Mouse (Mus musculus): Measurements from ENCODE around the gene Ifngr1. TPM values are rescaled to one million over a fixed set of nuclear protein-coding genes. Genes with fewer than 3 reads are reported as not detected.
A peak's percentile ranks its signal among the peaks of the same experiment; 100 is the strongest.
"Not testable (repeated sequence)": the region's sequence is repeated elsewhere in the genome, so short reads cannot be mapped to it uniquely, and the experiment has no call there.

Ifngr1 gene
- total RNA-seq, 2 experiments from 2014 or later = 25.4 to 31.8 TPM

DNA sequence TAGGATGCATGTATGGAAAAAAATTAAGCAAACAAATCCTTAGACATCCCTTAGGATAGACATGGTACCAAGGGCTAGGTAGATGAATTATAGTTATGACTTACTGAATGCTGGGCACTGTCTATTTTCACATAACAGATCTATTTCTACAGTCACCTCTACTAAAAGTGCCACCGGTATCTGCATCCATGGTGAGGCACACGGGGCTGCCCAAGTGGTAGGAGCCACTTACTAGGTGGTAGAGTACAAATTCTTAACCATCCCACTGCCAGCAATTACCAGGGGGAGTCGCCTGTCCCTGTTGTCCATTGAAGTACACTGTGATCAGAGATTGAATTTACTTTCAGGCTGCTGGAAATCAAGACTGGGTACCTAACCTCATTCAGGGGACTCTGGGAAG, 1.5 kb downstream of the Ifngr1 start:
- Histone ChIP-seq H3K4me3 (peak overlapping the region; percentile 79), H3K27ac (peak overlapping the region; percentile 97)
- no peak for TF ChIP-seq CTCF (IDR thresholded peaks at IDR 0.05)
- no peak for DNase-seq
- intact Hi-C loops (cut with DNase I) = loop anchor here (10.0 kb wide), 1 partner anchor 578 kb away; the partner anchor contains the start of gene Tnfaip3

DNA sequence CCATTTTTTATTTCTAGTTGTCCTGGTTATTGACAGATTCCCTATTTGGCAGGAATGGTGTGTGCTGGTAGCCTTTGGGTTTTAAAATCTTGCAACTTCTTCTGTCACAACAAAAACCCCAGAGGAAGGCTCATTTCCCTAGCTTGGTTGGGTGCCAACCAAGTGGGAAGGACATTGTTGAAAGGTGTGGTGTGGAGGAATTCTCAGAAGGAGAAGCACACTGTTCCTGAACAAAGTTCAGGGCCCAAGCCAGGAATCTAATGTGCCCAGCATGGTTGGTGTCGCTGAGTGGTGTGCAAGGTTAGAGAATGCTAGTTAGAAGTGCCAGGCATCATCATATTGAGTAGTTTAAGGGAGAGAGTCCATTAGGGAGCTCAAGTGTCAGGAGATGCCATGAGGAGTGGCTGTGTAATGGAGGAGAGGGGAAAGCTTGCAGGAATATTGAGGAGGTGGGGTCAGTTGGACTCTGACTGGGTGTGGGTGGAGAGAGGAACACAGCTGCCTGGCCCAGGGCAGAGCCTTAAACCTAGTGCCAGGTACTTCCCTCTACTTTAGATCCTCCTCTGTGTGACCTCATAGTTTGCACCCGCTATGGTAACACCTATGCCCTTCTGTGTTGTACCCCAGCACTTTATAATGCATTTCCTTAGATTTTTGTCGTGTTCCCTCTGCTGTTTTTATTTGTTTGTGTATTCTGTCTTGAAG, 2.6 kb downstream of the Ifngr1 start:
- DNase-seq = peak; percentile 44
- intact Hi-C loops (cut with DNase I) = loop anchor here (10.0 kb wide), 1 partner anchor 580 kb away; the partner anchor contains the start of gene Tnfaip3
- peak overlapping the region; percentile 79 for H3K4me3 ChIP-seq
- no peak for TF ChIP-seq CTCF (IDR thresholded peaks at IDR 0.05)
- peak overlapping the region; percentile 97 for H3K27ac ChIP-seq

DNA sequence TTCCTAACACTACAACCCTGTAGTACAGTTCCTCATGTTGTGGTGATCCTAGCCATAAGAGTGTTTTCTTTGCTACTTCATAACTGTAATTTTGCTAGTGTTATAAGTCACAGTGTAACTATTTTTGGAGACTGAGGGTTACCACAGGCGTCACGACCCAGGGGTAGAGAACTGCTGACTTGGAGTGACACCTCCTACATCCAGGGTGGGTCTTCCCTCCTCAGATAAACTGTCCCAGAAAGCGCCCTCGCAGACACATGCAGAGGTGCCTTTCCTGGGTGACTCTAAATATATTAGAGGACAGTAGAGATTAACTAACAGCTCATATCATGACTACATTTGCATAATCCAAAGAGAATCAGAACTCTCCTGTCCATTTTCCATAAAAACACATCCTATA, 5.1 kb downstream of the Ifngr1 start:
- H3K4me3 ChIP-seq = peak overlapping the region; percentile 79
- peak overlapping the region; percentile 97 for H3K27ac ChIP-seq
- DNase-seq = no peak
- intact Hi-C loops (cut with DNase I) = loop anchor here (10.0 kb wide), 1 partner anchor 582 kb away; the partner anchor contains the start of gene Tnfaip3
- no peak for TF ChIP-seq CTCF (IDR thresholded peaks at IDR 0.05)

DNA sequence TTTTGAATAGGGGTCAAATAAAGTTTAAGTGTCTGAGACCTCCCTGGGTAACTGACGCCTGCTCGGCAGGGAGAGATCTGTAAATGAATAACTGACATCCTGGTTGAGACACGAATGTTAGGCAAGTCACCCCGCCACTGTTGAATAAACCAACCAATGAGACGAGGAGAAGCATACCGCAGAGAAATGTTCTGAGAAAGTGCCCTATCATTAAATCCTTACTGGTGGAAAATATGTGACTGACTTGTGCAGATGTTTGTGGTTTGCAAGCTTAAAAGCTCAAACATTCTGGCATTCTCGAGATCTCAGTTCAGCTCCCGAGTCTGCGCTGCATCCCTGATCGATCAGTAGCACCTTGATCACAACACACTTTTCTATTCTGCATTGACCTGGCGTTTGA, 6.3 kb downstream of the Ifngr1 start:
- TF ChIP-seq CTCF (IDR thresholded peaks at IDR 0.05) = no peak
- no peak for DNase-seq
- intact Hi-C loops (cut with DNase I) = loop anchor here (10.0 kb wide), 1 partner anchor 583 kb away; the partner anchor contains the start of gene Tnfaip3
- Histone ChIP-seq H3K4me3 (no peak overlapping the region), H3K27ac (no peak overlapping the region)

DNA sequence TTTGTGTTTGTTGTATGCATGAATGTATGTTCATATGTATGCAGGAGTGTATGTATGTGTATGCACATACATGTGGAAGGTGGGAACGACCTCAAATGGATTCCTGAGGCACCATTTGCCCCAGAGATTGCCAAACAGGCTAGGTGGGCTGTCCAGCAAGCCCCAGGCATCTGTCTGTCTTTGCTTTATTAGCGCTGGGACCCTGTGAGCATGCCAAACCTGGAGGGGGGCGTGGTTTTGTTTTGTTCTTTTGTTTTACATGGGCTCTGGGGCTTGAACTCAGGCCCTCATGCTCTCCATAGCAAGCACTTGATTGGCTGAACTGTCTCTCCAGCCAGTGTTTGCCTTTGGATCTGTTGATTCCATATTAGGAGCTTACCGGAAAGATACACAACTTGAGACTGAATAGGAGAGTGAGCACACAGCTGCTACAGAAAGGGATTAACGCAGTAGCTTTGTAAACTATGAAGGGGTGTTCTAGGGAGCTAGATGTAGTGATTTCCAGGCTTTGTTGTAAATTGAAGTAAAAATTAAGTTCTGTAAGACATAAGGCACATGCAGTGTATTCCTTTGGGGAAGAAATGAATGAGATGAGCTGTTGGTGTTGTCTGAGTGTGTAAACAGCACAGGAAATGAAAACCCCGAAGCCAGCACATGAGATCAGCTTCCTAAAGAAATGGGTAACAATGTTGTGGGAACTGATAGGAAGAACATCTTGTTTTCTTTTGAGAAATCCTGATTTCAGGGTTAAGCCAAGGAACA, 7.8 kb downstream of the Ifngr1 start:
- H3K27ac ChIP-seq = peak overlapping the region; percentile 63
- intact Hi-C loops (cut with DNase I) = loop anchor here (10.0 kb wide), 1 partner anchor 585 kb away; the partner anchor contains the start of gene Tnfaip3
- DNase-seq = no peak
- TF ChIP-seq CTCF (IDR thresholded peaks at IDR 0.05) = no peak
- H3K4me3 ChIP-seq = no peak overlapping the region

DNA sequence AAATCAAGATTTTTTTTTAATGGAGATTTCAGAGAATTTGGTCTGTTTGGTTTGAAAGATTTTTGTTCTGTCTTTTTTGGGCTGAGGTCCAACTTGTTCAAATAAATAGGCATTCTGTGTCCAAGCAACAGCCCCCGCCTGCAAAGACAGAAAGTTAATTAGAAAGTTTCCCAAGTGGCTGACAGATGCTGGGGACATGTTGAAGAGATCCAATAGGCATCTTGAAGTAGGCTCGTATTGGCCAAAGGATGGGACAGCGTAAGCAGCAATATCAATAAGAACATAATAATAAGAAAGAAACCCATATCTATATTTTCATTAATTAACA, 8.3 kb downstream of the Ifngr1 start:
- Histone ChIP-seq H3K27ac (peak overlapping the region; percentile 63), H3K4me3 (no peak overlapping the region)
- no peak for TF ChIP-seq CTCF (IDR thresholded peaks at IDR 0.05)
- intact Hi-C loops (cut with DNase I) = no loop called here
- no peak for DNase-seq

DNA sequence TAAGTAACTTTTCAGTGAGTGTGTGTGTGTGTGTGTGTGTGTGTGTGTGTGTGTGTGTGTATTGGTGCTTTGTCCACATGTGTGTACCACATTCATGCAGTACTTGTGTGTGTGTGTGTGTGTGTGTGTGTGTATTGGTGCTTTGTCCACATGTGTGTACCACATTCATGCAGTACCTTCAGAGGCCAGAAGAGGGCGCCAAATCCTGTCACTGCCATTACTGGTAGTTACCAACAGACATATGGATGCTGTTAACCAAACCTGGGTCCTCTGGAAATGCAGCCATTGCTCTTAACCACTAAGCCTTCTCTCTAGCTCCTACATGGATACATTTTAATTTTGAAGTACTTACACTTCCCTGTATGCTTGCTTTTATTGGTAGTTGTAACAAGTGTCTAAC, 9.8 kb downstream of the Ifngr1 start:
- TF ChIP-seq CTCF (IDR thresholded peaks at IDR 0.05) = peak; percentile 66
- intact Hi-C loops (cut with DNase I); H3K4me3 ChIP-seq: not testable (repeated sequence)
- H3K27ac ChIP-seq = peak overlapping the region; percentile 3; the same call in 1 of the 2 replicates
- peak; percentile 55 for DNase-seq

DNA sequence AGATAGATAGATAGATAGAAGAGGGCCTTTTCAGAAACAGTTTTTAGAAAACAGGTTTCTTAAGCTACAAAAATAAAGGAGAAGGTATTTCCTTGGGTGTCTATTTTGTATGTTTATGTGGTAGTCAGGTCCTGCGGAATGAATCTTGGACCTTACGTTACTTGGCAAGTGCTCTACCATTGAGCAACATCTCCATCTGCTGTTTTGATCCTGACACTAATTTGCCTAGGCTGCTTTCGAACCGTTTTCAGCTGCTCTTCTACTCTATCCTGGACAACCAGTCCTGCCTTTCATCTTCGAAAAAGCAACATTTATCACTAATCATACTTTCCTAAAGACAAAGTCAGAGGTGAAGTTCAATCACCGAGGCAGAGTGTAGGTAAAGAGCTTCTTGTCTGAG, 11.5 kb downstream of the Ifngr1 start:
- Histone ChIP-seq H3K27ac (peak overlapping the region; percentile 61), H3K4me3 (no peak overlapping the region)
- peak; percentile 22; the same call in 1 of the 2 replicates for TF ChIP-seq CTCF (IDR thresholded peaks at IDR 0.05)
- no peak for DNase-seq
- intact Hi-C loops (cut with DNase I) = no loop called here

DNA sequence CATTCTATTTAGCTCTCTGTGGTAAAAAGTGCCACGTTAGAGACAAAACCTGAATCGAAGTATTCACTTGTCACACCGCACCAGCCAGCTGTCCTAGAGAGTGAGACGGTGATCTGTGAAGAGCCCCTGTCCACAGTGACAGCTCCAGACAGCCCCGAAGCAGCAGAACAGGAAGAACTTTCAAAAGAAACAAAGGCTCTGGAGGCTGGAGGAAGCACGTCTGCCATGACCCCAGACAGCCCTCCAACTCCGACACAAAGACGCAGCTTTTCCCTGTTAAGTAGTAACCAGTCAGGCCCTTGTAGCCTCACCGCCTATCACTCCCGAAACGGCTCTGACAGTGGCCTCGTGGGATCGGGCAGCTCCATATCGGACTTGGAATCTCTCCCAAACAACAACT, 17.4 kb downstream of the Ifngr1 start:
- intact Hi-C loops (cut with DNase I) = no loop called here
- Histone ChIP-seq H3K4me3 (no peak overlapping the region), H3K27ac (no peak overlapping the region)
- no peak for TF ChIP-seq CTCF (IDR thresholded peaks at IDR 0.05)
- no peak for DNase-seq

DNA sequence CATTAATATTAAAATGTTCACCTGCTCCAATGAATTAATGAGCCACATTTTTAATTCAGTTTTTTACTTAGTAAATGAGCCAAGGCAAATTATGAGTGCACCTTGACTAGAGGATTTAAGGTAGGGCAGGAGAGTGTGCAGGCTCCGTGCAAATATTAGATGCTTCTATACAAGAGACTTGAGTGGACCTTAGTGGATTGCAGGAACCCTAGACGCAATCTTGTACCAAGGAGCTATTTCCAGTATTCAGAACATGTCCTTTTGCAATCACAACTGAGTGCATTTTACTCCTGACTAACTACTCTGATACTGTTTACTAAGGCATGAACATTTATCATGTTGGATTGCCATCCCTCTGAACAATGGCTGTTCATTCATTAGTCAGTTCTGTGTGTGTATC, 19.9 kb downstream of the Ifngr1 start:
- no peak overlapping the region for H3K4me3 ChIP-seq
- no peak for DNase-seq
- intact Hi-C loops (cut with DNase I) = no loop called here
- TF ChIP-seq CTCF (IDR thresholded peaks at IDR 0.05) = no peak
- peak overlapping the region; percentile 60; the same call in 1 of the 2 replicates for H3K27ac ChIP-seq

DNA sequence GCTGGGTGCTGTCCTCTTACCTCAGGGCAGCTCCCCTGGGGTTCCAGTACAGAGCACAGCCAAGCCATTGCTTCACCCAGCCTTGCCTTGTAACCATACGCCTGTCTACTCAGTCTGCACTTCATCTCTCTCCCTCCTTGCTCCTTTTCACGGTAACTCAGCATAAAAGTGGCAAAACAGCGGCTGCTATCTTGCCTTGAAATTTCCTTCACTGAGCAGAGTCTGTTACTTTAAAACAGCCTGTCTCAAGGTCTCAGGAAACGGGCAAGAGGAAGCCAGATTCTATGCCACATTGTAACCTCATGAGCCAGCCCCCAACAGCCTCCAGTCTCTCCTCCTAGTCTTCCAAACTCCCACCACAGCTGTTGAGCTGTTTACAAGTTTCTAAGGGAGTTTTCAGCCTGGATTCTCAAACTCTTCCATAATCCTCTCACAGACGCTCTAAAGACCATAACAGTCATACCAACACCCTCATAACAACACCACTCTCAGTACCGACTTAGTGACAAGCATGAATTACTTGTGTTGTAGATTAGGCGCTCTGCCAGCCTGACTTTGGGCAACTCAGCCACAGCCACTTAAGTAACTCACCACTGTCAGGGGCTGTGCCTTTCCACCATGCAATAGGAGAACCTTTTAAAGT, 21.5 kb downstream of the Ifngr1 start:
- DNase-seq = peak; percentile 56
- peak overlapping the region; percentile 60 for H3K27ac ChIP-seq
- TF ChIP-seq CTCF (IDR thresholded peaks at IDR 0.05) = no peak
- 0 out of 2 replicates have a peak overlapping the region, but pooled peaks have one; percentile 15 for H3K4me3 ChIP-seq
- intact Hi-C loops (cut with DNase I) = no loop called here

DNA sequence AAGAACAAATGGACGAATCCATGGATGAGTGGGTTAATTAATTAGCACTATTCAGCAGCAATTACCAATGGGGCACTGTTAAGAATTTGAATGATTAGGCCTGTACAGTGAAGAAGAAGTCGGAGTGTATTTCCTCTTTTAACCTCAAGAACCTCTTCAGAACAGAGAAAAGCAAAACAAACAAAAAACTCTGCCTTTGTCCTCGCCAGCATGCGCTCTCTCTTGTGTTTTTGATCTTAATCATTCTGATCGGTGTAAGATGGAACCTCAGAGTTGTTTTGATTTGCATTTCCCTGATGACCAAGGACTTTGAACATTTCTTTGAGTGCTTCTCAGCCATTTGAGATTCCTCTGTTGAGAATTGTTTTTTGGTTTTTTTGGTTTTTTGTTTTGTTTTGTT, 28.0 kb downstream of the Ifngr1 start:
- no peak for TF ChIP-seq CTCF (IDR thresholded peaks at IDR 0.05)
- intact Hi-C loops (cut with DNase I) = no loop called here
- H3K4me3 ChIP-seq = no peak overlapping the region
- no peak overlapping the region for H3K27ac ChIP-seq
- DNase-seq = no peak

Data from gastrocnemius, adult 2 months (tissue).